Mouse (Mus musculus) MEL (cell line): ENCODE measurements at regions not wholly inside any gene's neighbourhood (a gene's known extent, or its start where the extent isn't known, plus 50 kb on each side); places are given as distances from the start of the nearest gene placed in this dataset.

Experiments used
- DNase-seq: peaks from one replicate; pipeline ENCODE4 v3.0.0; 2011; ENCODE audit warnings: low read depth, low spot score
- H3K27ac ChIP-seq: 2 replicates; pipeline ENCODE4 v1.5.1; 2012; ENCODE audit warnings: low read depth, mild to moderate bottlenecking, control low read depth, low read length, moderate library complexity; ENCODE audit not compliant: control insufficient read depth
- H3K27me3 ChIP-seq, 2 experiments: fragments of 150-350 bp in 1 of 2; sonication (generic) in 1 of 2; 2 replicates each; pipeline ENCODE4 v1.6.1; 2012; ENCODE audit warnings: low read length in 2 of 2, mild to moderate bottlenecking in 2 of 2, improper control_type of control experiment in 1 of 2, moderate library complexity in 1 of 2; ENCODE audit not compliant: insufficient read depth in 2 of 2, control insufficient read depth in 1 of 2
- H3K36me3 ChIP-seq, 2 experiments: 2 replicates each; pipeline ENCODE4 v1.6.1; 2012 to 2014; ENCODE audit warnings: low read length in 2 of 2, improper control_type of control experiment in 1 of 2, inconsistent platforms in 1 of 2, mild to moderate bottlenecking in 1 of 2; ENCODE audit not compliant: insufficient read depth in 2 of 2, control insufficient read depth in 1 of 2
- H3K4me1 ChIP-seq, 2 experiments: fragments of 150-350 bp in 1 of 2; sonication (generic) in 1 of 2; 2 replicates each; pipeline ENCODE4 v1.6.1; 2012; ENCODE audit warnings: low read length in 2 of 2, improper control_type of control experiment in 1 of 2, mild to moderate bottlenecking in 1 of 2; ENCODE audit not compliant: insufficient read depth in 2 of 2, control insufficient read depth in 1 of 2
- H3K4me3 ChIP-seq, 2 experiments: fragments of 150-350 bp in 1 of 2; sonication (generic) in 1 of 2; 2 replicates each; pipeline ENCODE4 v1.5.1; 2012; ENCODE audit warnings: low read depth in 2 of 2, low read length in 2 of 2, mild to moderate bottlenecking in 2 of 2, moderate library complexity in 2 of 2, control low read depth in 1 of 2, improper control_type of control experiment in 1 of 2; ENCODE audit not compliant: control insufficient read depth in 1 of 2, insufficient read depth in 1 of 2
- H3K79me2 ChIP-seq: 2 replicates; pipeline ENCODE4 v1.6.1; 2012; ENCODE audit warnings: mild to moderate bottlenecking, low read length, moderate library complexity; ENCODE audit not compliant: control insufficient read depth, poor library complexity, insufficient read depth
- H3K9ac ChIP-seq: 2 replicates; pipeline ENCODE4 v1.6.1; 2012; ENCODE audit warnings: low read depth, mild to moderate bottlenecking, control low read depth, low read length, moderate library complexity; ENCODE audit not compliant: control insufficient read depth, poor library complexity, severe bottlenecking
- H3K9me3 ChIP-seq: fragments of 150-350 bp; sonication (generic); replicated peaks from 2 replicates; pipeline ENCODE4 v1.6.1; 2012; ENCODE audit warnings: mild to moderate bottlenecking, low read length, improper control_type of control experiment, moderate library complexity; ENCODE audit not compliant: insufficient read depth
- BHLHE40 ChIP-seq: IDR thresholded peaks from 2 replicates; pipeline ENCODE4 v1.6.1; 2012; ENCODE audit warnings: low read depth, mild to moderate bottlenecking, inconsistent platforms, low read length, improper control_type of control experiment, borderline replicate concordance
- CHD2 ChIP-seq: IDR thresholded peaks from 2 replicates; pipeline ENCODE4 v1.6.1; 2011; ENCODE audit warnings: low read length, improper control_type of control experiment
- GABPA ChIP-seq: IDR thresholded peaks from 2 replicates; pipeline ENCODE4 v1.6.1; 2012; ENCODE audit warnings: low read depth, mild to moderate bottlenecking, inconsistent platforms, low read length, improper control_type of control experiment, moderate library complexity
- GATA1 ChIP-seq: IDR thresholded peaks from 2 replicates; pipeline ENCODE4 v1.6.1; 2011; ENCODE audit warnings: low read depth, low read length, improper control_type of control experiment
- HCFC1 ChIP-seq: IDR thresholded peaks from 2 replicates; pipeline ENCODE4 v1.6.1; 2012; ENCODE audit warnings: low read depth, mild to moderate bottlenecking, inconsistent platforms, low read length, improper control_type of control experiment, moderate library complexity
- JUND ChIP-seq: IDR thresholded peaks from 2 replicates; pipeline ENCODE4 v1.6.1; 2011; ENCODE audit warnings: low read depth, mild to moderate bottlenecking, improper control_type of control experiment, low read length
- KAT2A ChIP-seq: conservative IDR thresholded peaks from 2 replicates; pipeline ENCODE4 v1.6.1; 2012; ENCODE audit warnings: low read depth, low read length, improper control_type of control experiment, inconsistent platforms
- MAX ChIP-seq: IDR thresholded peaks from 2 replicates; pipeline ENCODE4 v1.6.1; 2011; ENCODE audit warnings: low read length, improper control_type of control experiment
- MEF2A ChIP-seq: IDR thresholded peaks from 2 replicates; pipeline ENCODE4 v1.6.1; 2014; ENCODE audit warnings: low read depth, mild to moderate bottlenecking, inconsistent platforms, low read length, improper control_type of control experiment; ENCODE audit not compliant: poor library complexity, insufficient replicate concordance, severe bottlenecking; ENCODE audit errors: extremely low read depth
- MYC ChIP-seq: IDR thresholded peaks from 2 replicates; pipeline ENCODE4 v1.6.1; 2011; ENCODE audit warnings: low read depth, mild to moderate bottlenecking, low read length, improper control_type of control experiment, moderate library complexity
- NELFE ChIP-seq: IDR thresholded peaks from 2 replicates; pipeline ENCODE4 v1.6.1; 2011; ENCODE audit warnings: low read depth, low read length, improper control_type of control experiment
- POLR2AphosphoS2 ChIP-seq: IDR thresholded peaks from 2 replicates; pipeline ENCODE4 v1.6.1; 2011; ENCODE audit warnings: low read length, improper control_type of control experiment
- RCOR1 ChIP-seq: IDR thresholded peaks from 2 replicates; pipeline ENCODE4 v1.6.1; 2012; ENCODE audit warnings: low read depth, mild to moderate bottlenecking, inconsistent platforms, low read length, improper control_type of control experiment
- SIN3A ChIP-seq: IDR thresholded peaks from 2 replicates; pipeline ENCODE4 v1.6.1; 2012; ENCODE audit warnings: low read length, improper control_type of control experiment, inconsistent platforms
- SMC3 ChIP-seq: IDR thresholded peaks from 2 replicates; pipeline ENCODE4 v1.6.1; 2011; ENCODE audit warnings: low read depth, low read length, improper control_type of control experiment
- TAL1 ChIP-seq: IDR thresholded peaks from 2 replicates; pipeline ENCODE4 v1.6.1; 2012; ENCODE audit warnings: mild to moderate bottlenecking, inconsistent platforms, low read length, moderate library complexity, mixed read lengths
- USF1 ChIP-seq: IDR thresholded peaks from 2 replicates; pipeline ENCODE4 v1.6.1; 2014; ENCODE audit warnings: low read depth, mild to moderate bottlenecking, inconsistent platforms, low read length, improper control_type of control experiment, moderate library complexity
- USF2 ChIP-seq, 2 experiments: IDR thresholded peaks; 2 replicates each; pipeline ENCODE4 v1.6.1; 2011 to 2012; ENCODE audit warnings: improper control_type of control experiment in 2 of 2, low read length in 2 of 2, borderline replicate concordance in 1 of 2, inconsistent platforms in 1 of 2, low read depth in 1 of 2, mild to moderate bottlenecking in 1 of 2; ENCODE audit not compliant: insufficient read depth in 1 of 2
- ZC3H11A ChIP-seq: IDR thresholded peaks from 2 replicates; pipeline ENCODE4 v1.6.1; 2012; ENCODE audit warnings: low read depth, mild to moderate bottlenecking, inconsistent platforms, low read length, improper control_type of control experiment
- ZKSCAN1 ChIP-seq: IDR thresholded peaks from 2 replicates; pipeline ENCODE4 v1.6.1; 2012; ENCODE audit warnings: low read depth, mild to moderate bottlenecking, inconsistent platforms, low read length, improper control_type of control experiment, moderate library complexity
- ZNF384 ChIP-seq: IDR thresholded peaks from 2 replicates; pipeline ENCODE4 v1.6.1; 2012; ENCODE audit warnings: low read depth, mild to moderate bottlenecking, inconsistent platforms, low read length, improper control_type of control experiment

DNA sequence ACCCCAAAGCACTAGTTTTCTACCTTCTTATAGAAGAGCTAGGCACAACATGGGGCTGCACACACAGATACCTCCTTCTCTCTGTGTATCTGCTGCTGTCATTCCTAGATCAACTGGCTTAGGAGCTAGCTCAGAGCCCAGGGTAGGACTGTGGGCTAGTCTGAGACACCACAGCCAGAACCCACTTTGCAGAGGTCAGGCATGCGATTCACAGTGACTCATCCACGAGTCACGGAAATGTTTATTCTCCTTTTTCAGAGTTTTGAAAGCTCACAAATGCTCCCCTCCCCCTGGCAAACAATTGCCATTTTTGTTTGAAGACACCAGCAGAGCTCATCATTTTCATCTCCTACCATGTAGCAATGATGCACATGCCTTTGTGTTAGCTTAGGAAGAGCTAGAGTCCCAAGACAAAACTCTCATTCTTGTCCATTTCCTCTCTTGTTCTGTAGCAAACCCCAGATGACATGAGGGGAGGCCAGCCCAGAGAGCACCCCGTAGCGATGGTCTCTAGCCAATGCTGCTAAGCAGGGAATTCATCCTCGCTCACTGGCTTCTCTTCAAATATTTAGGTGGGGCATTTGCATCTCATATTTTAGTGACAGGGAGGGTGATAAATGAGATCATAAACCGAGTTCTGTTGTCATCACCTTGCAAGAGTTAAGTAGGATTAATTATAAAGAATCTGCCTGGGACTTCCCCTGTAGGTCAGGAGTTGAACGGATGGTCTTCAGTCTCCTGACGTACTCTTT is 108.4 kb upstream of the Twist2 start:
- Histone ChIP-seq H3K36me3 (no peaks in the 10 kb centered on the region), H3K27ac (no peak overlapping the region), H3K9ac (no peak overlapping the region), H3K4me1 (no peaks in the 10 kb centered on the region), H3K27me3 (no peaks in the 10 kb centered on the region), H3K79me2 (no peaks in the 10 kb centered on the region), H3K9me3 (no peaks in the 10 kb centered on the region), H3K4me3 (no peak overlapping the region)
- DNase-seq, result no peak
- no peak for TF ChIP-seq USF1
- TF ChIP-seq MAX, result no peak
- TF ChIP-seq USF2 (IDR thresholded peaks at IDR 0.05; ENCODE audit: borderline replicate concordance in 1 of 2, insufficient read depth in 1 of 2, low read depth in 1 of 2, low read length in 2 of 2), result no peak
- no peak for TF ChIP-seq ZKSCAN1
- TF ChIP-seq BHLHE40, result no peak
- no peak for TF ChIP-seq POLR2AphosphoS2
- no peak for TF ChIP-seq MEF2A
- TF ChIP-seq ZNF384, result no peak

DNA sequence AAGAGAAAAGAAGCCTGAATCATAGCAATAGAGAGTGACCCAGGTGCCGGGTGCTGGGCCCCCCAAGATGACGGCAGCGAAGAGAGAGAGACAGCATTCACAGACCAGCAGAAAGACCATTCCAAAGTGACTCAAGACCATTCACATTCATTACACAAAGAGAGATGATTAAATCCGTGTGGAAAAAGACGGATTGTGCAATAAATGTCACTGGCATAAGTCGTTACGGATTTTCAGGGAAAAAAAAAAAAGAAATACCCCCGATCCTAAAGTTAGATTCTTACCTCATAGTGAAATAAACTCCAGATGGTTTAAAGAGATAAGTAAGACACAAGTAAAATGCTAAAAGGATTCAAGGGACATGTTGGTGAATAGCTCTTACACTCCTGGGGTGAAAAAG is 104.2 kb upstream of the Twist2 start:
- no peaks in the 10 kb centered on the region for H3K9me3 ChIP-seq
- H3K4me1 ChIP-seq, result no peaks in the 10 kb centered on the region
- H3K79me2 ChIP-seq, result no peaks in the 10 kb centered on the region
- H3K36me3 ChIP-seq, result no peaks in the 10 kb centered on the region
- no peak for DNase-seq
- TF ChIP-seq MEF2A (no peak), ZC3H11A (no peak), NELFE (no peak), TAL1 (no peak), RCOR1 (no peak), SMC3 (no peak), HCFC1 (no peak), GABPA (no peak), SIN3A (no peak), KAT2A (no peak), GATA1 (no peak), MYC (no peak), MAX (no peak), JUND (no peak), USF2 (IDR thresholded peaks at IDR 0.05; ENCODE audit: borderline replicate concordance in 1 of 2, insufficient read depth in 1 of 2, low read depth in 1 of 2, low read length in 2 of 2) (no peak), CHD2 (no peak)
- TF ChIP-seq, all 39 proteins: peak for 0
- H3K27me3 ChIP-seq, result no peaks in the 10 kb centered on the region
- H3K4me3 ChIP-seq, result no peak overlapping the region
- H3K27ac ChIP-seq, result no peak overlapping the region
- no peak overlapping the region for H3K9ac ChIP-seq
